18 mouse cellular contexts compared by ENCODE assay signal in the genomic region with DNA sequence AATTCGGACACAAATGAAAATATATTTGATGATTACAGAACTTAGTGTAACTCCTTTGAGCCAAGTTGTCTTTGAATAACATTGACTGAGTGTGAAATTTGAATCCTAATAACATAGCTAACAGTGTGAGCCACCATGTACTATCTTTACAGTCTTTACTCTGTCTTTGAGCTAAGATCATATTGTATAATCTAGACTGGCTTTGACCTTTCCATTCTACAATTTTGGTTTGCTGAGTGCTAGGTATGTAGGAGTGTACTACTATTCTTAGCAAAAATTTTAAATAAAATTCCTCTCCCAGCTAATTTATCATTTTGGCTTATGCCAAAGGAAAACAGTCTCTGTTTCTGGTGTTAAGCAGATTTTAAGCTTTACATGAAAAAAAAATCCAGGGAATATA.
DNase-seq lines count a peak whose midpoint lies in the region; ATAC-seq lines count a peak whose summit lies in the region.
"Had no signal": no experiment of that assay in that cellular context is flagged by ENCODE, and none has a peak within 500 bp of the region (broad histone marks: within the 10 kb centered on the region; RNA-seq: fewer than 3 reads in every experiment).

No protein-coding gene starts in this region.

- peak; percentile 80 for ATAC-seq in frontal cortex, adult (ENCODE audit: low TSS enrichment)
- ATAC-seq: activated CD4-positive, CD25-positive, alpha-beta regulatory T cell, adult 4 months; CD4-positive, CD25-positive, alpha-beta regulatory T cell, adult 4 months; Patski had no signal

- no peak for DNase-seq in frontal cortex, postnatal 10 days (ENCODE audit: low spot score in 2 of 2)
- DNase-seq in brain, adult 2 months (ENCODE audit: low read depth, low spot score) = peak; percentile 51
- DNase-seq in gastrocnemius, adult 18-20 months (ENCODE audit: low spot score) = no peak
- DNase-seq: adrenal gland, adult 2 months; adrenal gland, adult 8-10 months; adrenal gland, postnatal 10 days; adrenal gland, postnatal 14 days; adrenal gland, postnatal 25 days; adrenal gland, postnatal 36 days; B cell, adult 2 months; cerebellum, adult 11 months; cerebellum, adult 11-12 months; cerebellum, adult 18-20 months; cerebellum, adult 2 months had no signal
